Mouse (Mus musculus): ENCODE measurements around the gene Pdzrn4. TPM values are rescaled to one million over a fixed set of nuclear protein-coding genes. Genes with fewer than 3 reads are reported as not detected.

The Pdzrn4 gene
- total RNA-seq, 2 experiments from 2014 or later, result 5.1 to 8.3 TPM

GRCm38 (mm10) chr15:92580742-92581383 is 184.2 kb downstream of the Pdzrn4 start:
- DNase-seq (ENCODE audit: low spot score in 2 of 2), result no peak

DNA sequence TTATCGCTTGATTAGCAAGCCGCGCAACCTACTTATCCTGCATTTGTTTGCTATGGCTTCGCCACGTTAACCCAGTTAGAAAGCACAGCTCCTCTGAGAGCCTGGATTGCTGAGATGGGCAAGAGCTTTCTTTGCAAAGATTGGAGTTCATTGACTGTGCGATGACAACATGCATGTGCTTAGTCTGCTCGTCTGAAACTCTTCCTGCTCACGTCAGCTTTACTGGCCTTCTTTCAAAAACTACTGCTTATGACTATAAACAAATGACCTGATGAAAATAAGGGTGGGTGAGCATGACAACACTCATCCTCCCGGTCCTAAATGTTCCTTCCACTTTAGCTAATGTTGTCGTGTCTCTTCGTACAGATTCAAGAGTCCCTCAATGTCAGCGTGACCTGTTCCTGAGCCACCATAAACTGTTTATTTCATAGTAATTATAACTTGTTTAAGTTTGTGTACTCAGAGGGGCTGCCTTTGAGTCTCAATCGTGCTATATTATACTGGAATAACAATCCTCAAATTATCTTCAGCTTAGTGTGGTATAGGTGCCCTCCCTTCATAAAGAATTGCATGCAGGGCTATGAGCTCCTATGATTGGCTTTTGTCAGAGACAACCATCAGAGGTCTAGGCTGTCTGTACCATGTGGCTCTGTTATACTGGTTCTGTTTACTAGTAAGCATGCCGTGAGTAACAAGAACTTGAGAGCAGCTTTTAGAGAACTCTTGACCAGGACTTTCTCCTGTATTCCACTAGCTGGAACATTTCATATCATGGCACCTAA is 187.9 kb downstream of the Pdzrn4 start:
- no peak for DNase-seq (ENCODE audit: low spot score in 2 of 2)

DNA sequence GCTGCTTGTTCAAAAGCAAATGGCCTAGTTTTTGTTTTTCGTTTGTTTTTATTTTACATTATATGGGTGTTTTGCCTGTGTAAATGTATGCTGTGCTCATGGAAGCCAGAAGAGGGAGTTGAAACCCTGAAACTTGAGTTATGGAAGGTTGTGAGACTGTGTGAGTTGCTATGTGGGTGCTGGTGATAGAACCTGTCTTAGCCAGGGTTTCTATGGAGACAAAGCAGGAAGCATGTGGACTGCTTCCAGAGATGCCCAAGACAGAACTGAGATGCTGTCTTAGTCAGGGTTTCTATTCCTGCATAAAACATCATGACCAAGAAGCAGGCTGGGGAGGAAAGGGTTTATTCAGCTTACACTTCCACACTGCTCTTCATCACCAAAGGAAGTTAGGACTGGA is 190.8 kb downstream of the Pdzrn4 start:
- no peak for DNase-seq (ENCODE audit: low spot score in 2 of 2)

DNA sequence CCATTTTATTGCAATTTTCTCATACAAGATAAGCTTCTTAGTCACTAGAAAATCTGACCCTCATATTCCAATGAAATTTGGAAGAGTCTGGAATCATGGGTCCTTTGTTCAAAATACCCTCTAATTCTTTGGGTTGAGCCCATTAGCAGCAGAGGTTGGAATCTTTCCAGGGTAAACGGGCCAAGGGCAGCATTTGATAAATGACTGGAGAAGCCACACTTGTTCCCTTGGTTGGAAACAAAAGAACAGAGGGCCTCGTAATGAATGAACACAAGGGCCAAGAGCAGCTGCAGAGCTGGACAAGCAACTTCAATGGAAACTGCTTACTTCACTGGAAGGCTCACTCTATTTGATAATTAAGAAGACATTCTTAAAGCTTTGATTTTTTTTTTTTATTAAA is 198.0 kb downstream of the Pdzrn4 start:
- peak in 1 of 2 experiments; percentile 61 for DNase-seq (ENCODE audit: low spot score in 2 of 2)

- DNase-seq (ENCODE audit: low spot score in 2 of 2), result peak; percentile 39 to 58
Observed at GRCm38 (mm10) chr15:92597011-92597780, 200.5 kb downstream of the Pdzrn4 start.

DNA sequence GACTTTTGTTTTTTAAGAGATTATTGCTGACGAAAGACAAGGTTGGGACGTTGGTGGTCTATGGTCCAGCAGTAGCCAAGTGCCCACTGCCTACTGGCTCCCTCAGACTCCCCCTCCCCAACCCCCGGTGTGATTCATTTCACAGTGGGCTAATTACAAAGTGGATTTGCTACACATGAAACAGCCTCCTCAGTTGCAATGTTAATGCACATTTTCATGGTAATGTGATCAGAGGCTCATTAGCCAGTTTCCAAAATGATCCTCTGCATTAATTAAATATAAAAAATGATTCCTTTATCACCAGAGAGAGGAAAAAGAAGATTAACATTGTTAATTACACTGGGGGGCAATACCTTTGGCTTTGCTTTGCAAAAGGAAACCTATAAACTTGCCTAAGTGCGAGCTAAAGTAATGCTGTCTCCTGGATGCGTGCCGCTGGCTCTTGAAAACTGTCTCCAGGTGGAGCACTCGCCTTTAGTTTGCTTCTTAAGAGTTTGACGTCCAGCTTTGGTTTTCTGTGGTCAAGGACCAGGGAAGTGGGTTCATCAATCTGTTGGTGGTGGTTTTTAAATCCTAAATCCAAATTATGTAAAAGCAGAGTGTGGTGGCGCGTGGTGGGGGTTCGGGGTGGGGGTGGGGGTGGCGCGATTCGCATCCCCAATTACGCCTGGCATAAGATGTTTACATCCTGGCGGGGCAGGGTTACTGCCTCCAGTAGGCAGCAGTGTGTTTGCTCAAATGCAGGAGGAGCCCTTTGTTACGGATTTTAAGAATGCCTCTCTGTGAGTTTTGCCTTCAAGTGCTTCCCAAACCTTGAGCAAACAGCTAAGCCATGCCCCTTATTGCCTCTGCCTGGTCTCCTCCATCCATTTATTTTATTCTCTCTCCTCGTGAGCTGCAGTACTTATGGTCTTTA is 202.0 kb downstream of the Pdzrn4 start:
- peak in 1 of 2 experiments; percentile 34 for DNase-seq (ENCODE audit: low spot score in 2 of 2)

DNA sequence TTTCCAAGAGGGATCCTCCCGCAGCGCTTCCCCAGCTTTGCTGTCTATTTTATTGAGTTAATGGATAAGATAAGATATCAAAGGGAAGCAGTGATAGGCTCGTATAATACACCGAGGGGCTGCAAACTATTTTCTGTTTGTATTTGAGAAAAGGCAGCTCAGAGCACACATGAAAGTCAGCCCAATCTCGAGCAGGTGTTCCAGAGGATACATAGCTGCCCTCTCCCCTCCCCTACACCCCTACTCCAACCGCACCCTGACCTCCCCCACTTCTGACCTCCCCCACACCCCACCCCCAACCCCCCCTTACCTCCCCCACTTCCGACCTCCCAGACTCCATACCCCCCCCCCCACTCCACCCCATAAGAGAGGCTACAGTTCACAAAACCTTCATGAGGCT is 202.7 kb downstream of the Pdzrn4 start:
- no peak for DNase-seq (ENCODE audit: low spot score in 2 of 2)

DNA sequence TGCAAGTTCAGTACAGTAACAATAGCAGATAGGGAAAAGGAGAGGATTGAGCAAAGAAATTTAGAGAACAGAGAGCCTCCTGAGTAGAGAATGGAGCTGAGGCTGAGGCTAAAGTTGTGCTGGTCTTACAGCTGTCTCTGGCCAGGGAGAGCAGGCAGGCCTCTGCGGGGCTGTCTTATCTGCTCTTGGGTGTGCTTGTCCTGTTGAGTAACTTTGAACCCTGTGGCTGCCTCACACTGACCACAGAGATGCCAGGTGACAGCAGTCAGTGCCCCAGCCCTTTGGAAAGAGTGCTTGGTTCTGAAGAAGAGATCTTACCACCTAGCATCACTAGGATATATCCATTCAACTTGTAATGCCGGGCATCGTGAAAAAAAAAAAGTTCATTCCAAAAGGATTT is 214.2 kb downstream of the Pdzrn4 start:
- DNase-seq (ENCODE audit: low spot score in 2 of 2), result no peak

- no peak for DNase-seq (ENCODE audit: low spot score in 2 of 2)
Observed at GRCm38 (mm10) chr15:92612386-92612785, 215.7 kb downstream of the Pdzrn4 start.

GRCm38 (mm10) chr15:92613228-92613627 is 216.5 kb downstream of the Pdzrn4 start:
- no peak for DNase-seq (ENCODE audit: low spot score in 2 of 2)

DNA sequence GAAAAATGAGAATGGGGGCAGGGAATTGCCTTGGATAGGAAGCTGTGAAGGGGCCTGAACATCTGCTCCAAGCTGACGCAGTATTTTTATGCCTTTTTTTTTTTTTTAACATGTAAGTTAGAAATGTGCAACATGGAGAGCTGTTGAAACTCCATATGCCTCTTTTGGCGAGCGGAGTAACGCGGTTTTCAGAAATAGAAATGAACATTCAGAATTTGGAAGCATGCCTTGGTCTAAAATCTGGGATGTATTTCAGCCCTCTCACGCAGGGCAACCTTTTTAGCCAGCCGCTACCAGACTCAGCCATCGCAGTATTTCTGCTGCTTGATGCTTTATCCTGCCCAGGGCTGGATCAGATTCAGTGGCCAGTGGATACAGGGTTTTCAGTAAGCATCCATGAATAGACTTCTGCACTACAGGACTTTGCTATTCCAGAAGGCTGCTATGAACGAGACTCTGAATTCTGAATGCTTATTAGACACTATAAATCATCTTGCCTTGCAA is 225.1 kb downstream of the Pdzrn4 start:
- DNase-seq (ENCODE audit: low spot score in 2 of 2), result peak; percentile 60 to 75

DNA sequence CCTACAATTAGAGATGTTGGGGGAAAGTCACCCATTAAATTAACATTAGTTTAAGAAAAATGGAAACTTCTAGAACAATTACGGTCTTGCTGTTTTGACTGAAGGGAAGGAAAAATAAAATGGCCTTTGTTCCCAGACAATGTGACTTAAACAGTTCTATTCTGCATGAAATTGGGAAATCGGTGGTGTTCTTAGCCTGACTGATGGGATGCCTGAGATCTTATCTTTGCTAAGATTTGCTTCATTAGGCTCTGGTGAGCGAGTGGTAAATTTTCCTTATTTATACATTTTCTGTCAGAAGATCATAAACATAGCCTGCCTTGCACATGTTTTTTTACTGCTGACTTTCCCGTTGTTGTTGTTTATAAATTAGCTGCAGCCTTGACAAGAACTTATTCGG is 225.6 kb downstream of the Pdzrn4 start:
- DNase-seq (ENCODE audit: low spot score in 2 of 2), result no peak

GRCm38 (mm10) chr15:92629172-92629571 is 232.5 kb downstream of the Pdzrn4 start:
- DNase-seq (ENCODE audit: low spot score in 2 of 2), result no peak

DNA sequence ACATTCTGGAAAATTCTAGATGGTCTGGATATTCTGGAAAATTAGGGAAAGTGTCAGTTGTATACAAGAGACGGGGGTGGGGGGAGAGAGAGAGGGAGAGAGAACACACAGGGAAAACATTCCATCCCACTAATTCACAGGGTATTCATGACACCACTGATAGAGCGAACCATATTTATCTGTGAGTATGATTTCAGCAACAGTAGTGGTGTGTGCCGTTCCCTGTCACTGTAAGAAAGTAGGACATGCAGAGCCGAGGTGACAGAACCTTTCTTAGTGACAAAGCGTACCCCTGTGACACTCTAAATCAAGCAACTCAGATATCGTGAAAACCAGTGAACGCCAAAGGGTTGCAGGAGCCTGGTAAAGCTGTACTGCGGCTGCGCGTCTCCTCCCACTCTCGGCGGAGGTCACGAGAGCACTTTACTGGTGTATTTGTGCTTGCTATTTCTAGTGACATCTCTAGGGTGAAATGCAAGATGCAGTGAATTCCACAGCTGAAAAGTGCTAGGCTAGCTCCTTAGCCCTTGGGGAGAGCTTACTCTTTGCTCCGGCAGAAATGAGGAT is 237.4 kb downstream of the Pdzrn4 start:
- no peak for DNase-seq (ENCODE audit: low spot score in 2 of 2)

GRCm38 (mm10) chr15:92640212-92641082 is 243.8 kb downstream of the Pdzrn4 start:
- peak; percentile 19 to 67 for DNase-seq (ENCODE audit: low spot score in 2 of 2)

DNA sequence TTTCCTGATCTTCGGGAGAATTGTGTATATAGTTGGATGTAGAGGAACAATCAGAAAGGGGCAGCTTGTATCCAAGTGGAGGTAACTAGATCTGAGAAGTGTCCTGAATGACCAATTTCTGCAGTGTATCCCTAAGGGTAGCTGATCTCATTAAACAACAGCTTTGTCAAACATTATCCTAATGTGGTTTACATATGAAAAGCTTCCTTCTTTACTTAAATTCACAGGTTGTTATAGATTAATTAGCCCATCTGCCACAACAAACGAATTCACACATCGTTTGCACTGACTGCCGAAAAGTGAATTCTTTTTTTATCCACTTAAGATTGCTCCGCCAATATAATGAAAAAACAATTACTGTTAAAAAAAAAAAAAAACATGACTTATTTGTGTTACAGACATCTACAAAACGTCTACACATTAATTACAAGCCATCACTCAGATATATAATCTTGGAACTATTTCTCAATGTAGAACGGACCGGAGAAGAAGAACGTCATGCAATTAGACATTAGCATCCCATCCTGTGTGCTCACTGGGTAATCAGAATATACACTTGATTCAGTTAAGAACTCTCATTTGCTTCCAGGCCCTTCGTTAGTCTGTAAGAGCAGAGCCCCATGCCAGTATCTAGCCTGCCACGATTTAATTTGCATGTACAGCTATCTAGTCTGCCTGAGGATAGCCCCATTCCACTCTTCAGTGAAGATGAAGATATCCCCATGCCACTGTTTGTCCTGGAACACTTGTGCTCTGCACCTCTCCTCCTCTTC is 274.8 kb downstream of the Pdzrn4 start:
- no peak for DNase-seq (ENCODE audit: low spot score in 2 of 2)

DNA sequence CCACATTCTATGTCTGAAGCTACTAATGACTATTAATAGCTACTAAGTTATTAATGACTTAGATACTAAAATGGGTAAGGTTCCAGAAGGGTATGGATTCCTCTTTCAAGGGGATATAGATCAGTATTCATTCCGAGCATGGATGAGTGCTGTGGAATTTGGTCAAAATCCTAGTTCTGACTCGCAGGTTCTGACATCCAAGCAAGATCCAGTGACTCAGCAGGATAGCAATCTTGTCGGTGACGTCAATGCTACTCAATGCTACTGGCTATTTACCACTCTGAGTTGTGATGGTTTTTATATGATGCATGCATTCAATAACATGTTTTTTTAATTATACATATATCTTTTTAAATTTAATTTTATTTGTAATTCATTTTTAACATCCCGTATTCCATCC is 279.4 kb downstream of the Pdzrn4 start:
- DNase-seq (ENCODE audit: low spot score in 2 of 2), result no peak

- no peak for DNase-seq (ENCODE audit: low spot score in 2 of 2)
Observed at GRCm38 (mm10) chr15:92678377-92678776, 281.7 kb downstream of the Pdzrn4 start.

DNA sequence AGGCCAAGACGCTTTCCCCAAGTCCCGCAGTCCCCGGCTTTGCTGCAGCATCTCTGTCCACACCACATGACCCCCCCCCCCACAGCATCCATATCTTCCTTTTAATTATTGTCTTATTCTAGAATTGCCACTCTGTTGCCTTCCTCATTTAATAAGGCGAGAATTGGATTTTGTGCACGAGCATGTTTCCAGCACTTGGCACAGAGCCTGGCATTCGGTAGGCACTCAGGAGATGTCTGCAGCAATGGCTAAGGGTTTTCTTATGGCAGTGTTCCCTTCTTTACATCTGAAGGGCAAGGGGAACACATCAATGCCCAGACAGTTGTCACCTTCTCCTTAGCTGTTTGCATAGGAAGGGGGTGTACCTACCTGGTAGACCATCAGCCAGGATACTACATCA is 282.9 kb downstream of the Pdzrn4 start:
- DNase-seq (ENCODE audit: low spot score in 2 of 2), result no peak
